ENCODE assay signal across 11 mouse cellular contexts in the genomic region with DNA sequence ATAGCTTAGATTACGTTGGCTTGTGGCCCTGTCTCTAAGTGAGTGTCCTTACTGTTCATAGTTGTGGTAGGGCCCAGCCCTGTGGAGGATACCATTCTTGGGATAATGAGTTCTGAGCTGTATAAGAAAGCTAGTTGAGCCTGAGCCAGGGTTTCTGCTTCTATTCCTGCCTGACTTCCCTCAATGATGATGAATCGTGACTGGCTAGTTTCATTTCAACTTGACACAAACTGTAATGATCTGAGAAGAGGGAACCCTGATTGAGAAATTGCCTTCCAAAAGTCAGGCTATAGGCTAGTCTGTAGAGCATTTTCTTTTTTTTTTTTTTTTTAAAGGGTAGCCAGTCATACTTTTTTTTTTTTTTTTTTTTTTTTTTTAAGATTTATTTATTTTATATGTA. TPM values are rescaled to one million over a fixed set of nuclear protein-coding genes. Genes with fewer than 3 reads are reported as not detected.
DNase-seq lines count a peak whose midpoint lies in the region; ATAC-seq and TF ChIP-seq lines count a peak whose summit lies in the region.
"Had no signal": no experiment of that assay in that cellular context is flagged by ENCODE, and none has a peak within 500 bp of the region (broad histone marks: within the 10 kb centered on the region; RNA-seq: fewer than 3 reads in every experiment).

No protein-coding gene starts in this region.

- no peak for ATAC-seq in heart, embryonic 13.5 days (ENCODE audit: extremely low read depth, insufficient number of reproducible peaks, low FRiP score, low TSS enrichment)
- ATAC-seq in stomach, embryonic 14.5 days (ENCODE audit: insufficient number of reproducible peaks, insufficient read depth, low FRiP score, low read depth), result no peak
- ATAC-seq in stomach, postnatal 0 days (ENCODE audit: low FRiP score, low TSS enrichment), result no peak
- no peak for ATAC-seq in liver, embryonic 13.5 days (ENCODE audit: low read depth)
- ATAC-seq: hindbrain, postnatal 0 days had no signal

- no peaks in the 10 kb centered on the region for H3K27me3 ChIP-seq in heart, embryonic 13.5 days (replicated peaks)
- H3K27me3 ChIP-seq in stomach, embryonic 14.5 days (ENCODE audit: control insufficient read depth, insufficient read depth, low read length), result no peaks in the 10 kb centered on the region
- H3K27me3 ChIP-seq in stomach, postnatal 0 days (ENCODE audit: control insufficient read depth, insufficient read depth, low read length), result no peaks in the 10 kb centered on the region
- no peaks in the 10 kb centered on the region for H3K27me3 ChIP-seq in liver, embryonic 13.5 days
- no peaks in the 10 kb centered on the region for H3K27me3 ChIP-seq in thymus, adult 2 months (ENCODE audit: control insufficient read depth, insufficient read depth, low read length)

- peaks cover 13% of the 10 kb centered on the region for H3K4me1 ChIP-seq in heart, embryonic 13.5 days
- H3K4me1 ChIP-seq in stomach, embryonic 14.5 days (ENCODE audit: control insufficient read depth, insufficient read depth, low read length), result peaks cover 5% of the 10 kb centered on the region; the same call in 1 of the 2 replicates
- no peaks in the 10 kb centered on the region for H3K4me1 ChIP-seq in stomach, postnatal 0 days (replicated peaks; ENCODE audit: control insufficient read depth, insufficient read depth)
- peaks cover 22% of the 10 kb centered on the region for H3K4me1 ChIP-seq in liver, embryonic 13.5 days (replicated peaks)
- 0 out of 2 replicates have a peak, but pooled peaks cover 5% of the 10 kb centered on the region for H3K4me1 ChIP-seq in thymus, adult 2 months (replicated peaks; ENCODE audit: control insufficient read depth, insufficient read depth, low read length)

- TF ChIP-seq EP300 in stomach, postnatal 0 days (optimal IDR thresholded peaks at IDR 0.05), result no peak

- H3K4me2 ChIP-seq in heart, embryonic 13.5 days, result peak overlapping the region; percentile 80
- H3K4me2 ChIP-seq in stomach, embryonic 14.5 days (replicated peaks; ENCODE audit: low read depth, low read length), result peak overlapping the region; percentile 54; the same call in 1 of the 2 replicates
- no peak overlapping the region for H3K4me2 ChIP-seq in stomach, postnatal 0 days (replicated peaks; ENCODE audit: low read depth)
- H3K4me2 ChIP-seq in liver, embryonic 13.5 days, result peak overlapping the region; percentile 75

- intact Hi-C loops in heart, postnatal 14 days (cut with DNase I), result loop anchor here (5.0 kb wide), 2 partner anchors 37 to 57 kb away; partner anchors contain the start of gene Bclaf1

- no peaks in the 10 kb centered on the region for H3K9me3 ChIP-seq in heart, embryonic 13.5 days
- no peaks in the 10 kb centered on the region for H3K9me3 ChIP-seq in stomach, embryonic 14.5 days (ENCODE audit: control insufficient read depth, low read depth, low read length)
- no peaks in the 10 kb centered on the region for H3K9me3 ChIP-seq in stomach, postnatal 0 days (ENCODE audit: control insufficient read depth, low read length)
- no peaks in the 10 kb centered on the region for H3K9me3 ChIP-seq in liver, embryonic 13.5 days (replicated peaks)

- H3K4me3 ChIP-seq in heart, embryonic 13.5 days, result peak overlapping the region; percentile 79
- no peak overlapping the region for H3K4me3 ChIP-seq in stomach, embryonic 14.5 days (ENCODE audit: low read depth, low read length)
- H3K4me3 ChIP-seq in stomach, postnatal 0 days (ENCODE audit: low read depth, low read length), result no peak overlapping the region
- peak overlapping the region; percentile 83 for H3K4me3 ChIP-seq in liver, embryonic 13.5 days (replicated peaks)
- H3K4me3 ChIP-seq in thymus, adult 2 months (ENCODE audit: control insufficient read depth, insufficient read depth, low read length), result no peak overlapping the region
- H3K4me3 ChIP-seq: layer of hippocampus, adult 2 months had no signal

- DNase-seq in heart, postnatal 14 days, result no peak
- no peak for DNase-seq in stomach, postnatal 0 days (ENCODE audit: low spot score)
- no peak for DNase-seq in liver, embryonic 13.5 days
- DNase-seq in right cerebral cortex, postnatal 14 days, result no peak
- no peak for DNase-seq in spleen, postnatal 36 days (ENCODE audit: low spot score in 2 of 2)
- DNase-seq in thymus, adult 2 months, result no peak

- no peak overlapping the region for H3K27ac ChIP-seq in heart, embryonic 13.5 days (replicated peaks)
- H3K27ac ChIP-seq in stomach, embryonic 14.5 days (ENCODE audit: low read length), result no peak overlapping the region
- no peak overlapping the region for H3K27ac ChIP-seq in stomach, postnatal 0 days (replicated peaks)
- peak overlapping the region; percentile 53; the same call in 1 of the 2 replicates for H3K27ac ChIP-seq in liver, embryonic 13.5 days
- no peak overlapping the region for H3K27ac ChIP-seq in thymus, adult 2 months (ENCODE audit: control insufficient read depth, insufficient read depth, low read length)
- H3K27ac ChIP-seq: hindbrain, postnatal 0 days; layer of hippocampus, adult 2 months had no signal

- no peak for TF ChIP-seq POLR2A in thymus, adult 2 months (IDR thresholded peaks at IDR 0.05; ENCODE audit: control insufficient read depth, extremely low read depth, insufficient read depth, low read length, poor library complexity)

- TF ChIP-seq CTCF in stomach, postnatal 0 days (IDR thresholded peaks at IDR 0.05; ENCODE audit: low read depth), result no peak
- TF ChIP-seq CTCF in thymus, adult 2 months (IDR thresholded peaks at IDR 0.05; ENCODE audit: borderline replicate concordance, control insufficient read depth, extremely low read depth, insufficient read depth, low read length, poor library complexity), result no peak

- peaks cover 40% of the 10 kb centered on the region for H3K36me3 ChIP-seq in heart, embryonic 13.5 days
- H3K36me3 ChIP-seq in stomach, embryonic 14.5 days (ENCODE audit: control insufficient read depth, insufficient read depth, low read length), result peaks cover 13% of the 10 kb centered on the region
- peaks cover 10% of the 10 kb centered on the region for H3K36me3 ChIP-seq in stomach, postnatal 0 days (ENCODE audit: control insufficient read depth, insufficient read depth, low read length)
- peaks cover 49% of the 10 kb centered on the region for H3K36me3 ChIP-seq in liver, embryonic 13.5 days
- H3K36me3 ChIP-seq in thymus, adult 2 months (ENCODE audit: control insufficient read depth, insufficient read depth, low read length), result peaks cover 13% of the 10 kb centered on the region

- 86% methylated on average over 2 of the region's 2 CpGs for WGBS in heart, embryonic 13.5 days
- WGBS in stomach, embryonic 14.5 days, result 90% methylated on average over 2 of the region's 2 CpGs
- WGBS in stomach, postnatal 0 days, result 90% methylated on average over 2 of the region's 2 CpGs
- WGBS in liver, embryonic 13.5 days (ENCODE audit: insufficient replicate concordance), result 51% methylated on average over 2 of the region's 2 CpGs
- 76% methylated on average over 2 of the region's 2 CpGs for WGBS in thymus, adult 2 months

- H3K9ac ChIP-seq in heart, embryonic 13.5 days, result no peak overlapping the region
- no peak overlapping the region for H3K9ac ChIP-seq in stomach, embryonic 14.5 days (replicated peaks; ENCODE audit: low read depth, low read length)
- H3K9ac ChIP-seq in stomach, postnatal 0 days (ENCODE audit: low read length), result no peak overlapping the region
- peak overlapping the region; percentile 87 for H3K9ac ChIP-seq in liver, embryonic 13.5 days

RNA-seq across cellular contexts. Expression of gene Mtfr2, which starts 1.3 kb away (rescaled TPM):
- 1.5 and 1.7 TPM in 2 replicates for polyA plus RNA-seq in heart, embryonic 13.5 days (2015; fragmentation: Nextera tagmentation; extraction: Ambion mirVana)
- total RNA-seq in heart, postnatal 14 days (2021), result 1 to 10 TPM in 1 of 2 experiments, under 1 TPM in 1; 0.72 to 1.2 TPM
- 1.8 and 3.7 TPM in 2 replicates for polyA plus RNA-seq in stomach, embryonic 14.5 days (2014; fragmentation: Nextera tagmentation; extraction: Ambion mirVana)
- 0.63 and 0.71 TPM in 2 replicates for polyA plus RNA-seq in stomach, postnatal 0 days (2015; fragmentation: Nextera tagmentation; extraction: Ambion mirVana)
- 3.5 and 3.6 TPM in 2 replicates for polyA plus RNA-seq in liver, embryonic 13.5 days (2015; fragmentation: Nextera tagmentation; extraction: Ambion mirVana)
- 6.3 and 6.8 TPM in 2 replicates for polyA plus RNA-seq in thymus, adult 2 months (2012; rRNA removed)
- total RNA-seq: gastrocnemius, adult 8-10 months; hindbrain, postnatal 0 days had no signal

RNA-seq across cellular contexts. Expression of gene Bclaf1, which starts 36.6 kb away (rescaled TPM):
- polyA plus RNA-seq in heart, embryonic 13.5 days (2015; fragmentation: Nextera tagmentation; extraction: Ambion mirVana), result 71.9 and 76.9 TPM in 2 replicates
- 10 to 100 TPM; 68.4 to 68.7 TPM for total RNA-seq in heart, postnatal 14 days (2021)
- polyA plus RNA-seq in stomach, embryonic 14.5 days (2014; fragmentation: Nextera tagmentation; extraction: Ambion mirVana), result 146 and 149 TPM in 2 replicates
- 36.7 and 39.4 TPM in 2 replicates for polyA plus RNA-seq in stomach, postnatal 0 days (2015; fragmentation: Nextera tagmentation; extraction: Ambion mirVana)
- polyA plus RNA-seq in liver, embryonic 13.5 days (2015; fragmentation: Nextera tagmentation; extraction: Ambion mirVana), result 57.1 and 68.8 TPM in 2 replicates
- 39.6 and 42.0 TPM in 2 replicates for polyA plus RNA-seq in thymus, adult 2 months (2012; rRNA removed)

Comparison
In these comparisons a context has a peak if more than half of its experiments do, and no peak if none do; other contexts are left out.
1. H3K4me3 ChIP-seq: peak in heart, embryonic 13.5 days (single experiment) and liver, embryonic 13.5 days (single experiment); none in stomach, embryonic 14.5 days (single experiment), stomach, postnatal 0 days (single experiment) and thymus, adult 2 months (single experiment).